In genomic region chr14:32364359-32364758, GRCm38 (mm10) we compare ENCODE assay signal across 22 mouse cellular contexts. TPM values are rescaled to one million over a fixed set of nuclear protein-coding genes. Genes with fewer than 3 reads are reported as not detected.
DNase-seq lines count a peak whose midpoint lies in the region; ATAC-seq and TF ChIP-seq lines count a peak whose summit lies in the region.
"Had no signal": no experiment of that assay in that cellular context is flagged by ENCODE, and none has a peak within 500 bp of the region (broad histone marks: within the 10 kb centered on the region; RNA-seq: fewer than 3 reads in every experiment).

No protein-coding gene starts in this region.

- no peak overlapping the region for H3K9ac ChIP-seq in intestine, embryonic 15.5 days
- no peak overlapping the region for H3K9ac ChIP-seq in intestine, postnatal 0 days (ENCODE audit: low read depth, low read length)
- H3K9ac ChIP-seq: embryonic facial prominence, embryonic 12.5 days; forebrain, embryonic 13.5 days; forebrain, embryonic 15.5 days; forebrain, postnatal 0 days had no signal

- H3K27me3 ChIP-seq in intestine, embryonic 15.5 days (replicated peaks), result no peaks in the 10 kb centered on the region
- H3K27me3 ChIP-seq in intestine, postnatal 0 days (replicated peaks; ENCODE audit: control insufficient read depth, insufficient read depth, low read length), result no peaks in the 10 kb centered on the region
- H3K27me3 ChIP-seq: embryonic facial prominence, embryonic 12.5 days; forebrain, embryonic 13.5 days; forebrain, embryonic 15.5 days had no signal

- no peak overlapping the region for H3K27ac ChIP-seq in intestine, embryonic 15.5 days
- no peak overlapping the region for H3K27ac ChIP-seq in intestine, postnatal 0 days (ENCODE audit: low read depth, low read length)
- H3K27ac ChIP-seq: embryonic facial prominence, embryonic 10.5 days; embryonic facial prominence, embryonic 12.5 days; forebrain, embryonic 13.5 days; forebrain, embryonic 15.5 days had no signal

- H3K4me2 ChIP-seq in intestine, embryonic 15.5 days (replicated peaks), result no peak overlapping the region
- no peak overlapping the region for H3K4me2 ChIP-seq in intestine, postnatal 0 days (replicated peaks; ENCODE audit: low read depth)
- H3K4me2 ChIP-seq: embryonic facial prominence, embryonic 12.5 days; forebrain, embryonic 13.5 days; forebrain, embryonic 15.5 days had no signal

- no peaks in the 10 kb centered on the region for H3K4me1 ChIP-seq in intestine, embryonic 15.5 days (replicated peaks)
- H3K4me1 ChIP-seq in intestine, postnatal 0 days (replicated peaks; ENCODE audit: control insufficient read depth, insufficient read depth, low read length), result no peaks in the 10 kb centered on the region
- H3K4me1 ChIP-seq: embryonic facial prominence, embryonic 12.5 days; forebrain, embryonic 13.5 days; forebrain, embryonic 15.5 days had no signal

- 47% methylated on average over 7 of the region's 7 CpGs for WGBS in intestine, embryonic 15.5 days
- 37% methylated on average over 7 of the region's 7 CpGs for WGBS in intestine, postnatal 0 days

- ATAC-seq in intestine, embryonic 15.5 days, result peak; percentile 58
- ATAC-seq in intestine, postnatal 0 days, result 0 out of 2 replicates have a peak, but pooled peaks have one; percentile 16
- ATAC-seq: activated CD4-positive, CD25-positive, alpha-beta regulatory T cell, adult 4 months; CD4-positive, CD25-positive, alpha-beta regulatory T cell, adult 4 months; forebrain, embryonic 13.5 days; forebrain, embryonic 15.5 days; forebrain, postnatal 0 days had no signal

- H3K36me3 ChIP-seq in intestine, embryonic 15.5 days, result no peaks in the 10 kb centered on the region
- no peaks in the 10 kb centered on the region for H3K36me3 ChIP-seq in intestine, postnatal 0 days (ENCODE audit: control insufficient read depth, insufficient read depth)
- H3K36me3 ChIP-seq: embryonic facial prominence, embryonic 10.5 days; embryonic facial prominence, embryonic 12.5 days; forebrain, embryonic 15.5 days had no signal

- DNase-seq in ES-CJ7 (ENCODE audit: low read depth, low spot score), result peak; percentile 32
- DNase-seq in neural tube, embryonic 10.5 days (ENCODE audit: extremely low spot score, low spot score), result no peak
- DNase-seq in kidney, postnatal 25 days, result no peak
- DNase-seq: adrenal gland, adult 8-10 months; adrenal gland, postnatal 14 days; adrenal gland, postnatal 36 days; B cell, adult 2 months; cerebellum, adult 11-12 months; cerebellum, adult 2 months; cerebellum, adult 9-10 months; cerebellum, postnatal 10 days; cerebellum, postnatal 25 days; forebrain, postnatal 0 days had no signal

- H3K9me3 ChIP-seq in intestine, embryonic 15.5 days, result no peaks in the 10 kb centered on the region
- no peaks in the 10 kb centered on the region for H3K9me3 ChIP-seq in intestine, postnatal 0 days (ENCODE audit: control insufficient read depth)
- H3K9me3 ChIP-seq: embryonic facial prominence, embryonic 10.5 days; forebrain, embryonic 13.5 days; forebrain, embryonic 15.5 days had no signal

- no peak overlapping the region for H3K4me3 ChIP-seq in intestine, embryonic 15.5 days (replicated peaks)
- H3K4me3 ChIP-seq in intestine, postnatal 0 days (ENCODE audit: low read depth, low read length), result no peak overlapping the region
- H3K4me3 ChIP-seq: embryonic facial prominence, embryonic 10.5 days; embryonic facial prominence, embryonic 12.5 days; forebrain, embryonic 13.5 days; forebrain, embryonic 15.5 days had no signal

- no peak for TF ChIP-seq CTCF in intestine, postnatal 0 days (IDR thresholded peaks at IDR 0.05; ENCODE audit: low read depth)

RNA-seq across cellular contexts. Expression of gene 1700024G13Rik, which starts 23.8 kb away (rescaled TPM):
- polyA plus RNA-seq in intestine, embryonic 15.5 days (2015; fragmentation: Nextera tagmentation; extraction: Ambion mirVana), result not detected in 2 replicates
- 0.14 TPM in 1 of 2 replicates, not detected in the other for polyA plus RNA-seq in intestine, postnatal 0 days (2015; fragmentation: Nextera tagmentation; extraction: Ambion mirVana)
- polyA plus RNA-seq: activated CD4-positive, CD25-positive, alpha-beta regulatory T cell, adult 4 months; CD4-positive, CD25-positive, alpha-beta regulatory T cell, adult 4 months; embryonic facial prominence, embryonic 10.5 days; embryonic facial prominence, embryonic 12.5 days; forebrain, embryonic 11.5 days had no signal

RNA-seq across cellular contexts. Expression of gene Ogdhl, which starts 42.5 kb away (rescaled TPM):
- polyA plus RNA-seq in intestine, embryonic 15.5 days (2015; fragmentation: Nextera tagmentation; extraction: Ambion mirVana), result 21.9 and 22.5 TPM in 2 replicates
- 11.1 and 13.3 TPM in 2 replicates for polyA plus RNA-seq in intestine, postnatal 0 days (2015; fragmentation: Nextera tagmentation; extraction: Ambion mirVana)
- polyA plus RNA-seq: CD4-positive, CD25-positive, alpha-beta regulatory T cell, adult 4 months had no signal
